Mouse (Mus musculus): ENCODE measurements around the gene Kcnt2.
A peak's percentile ranks its signal among the peaks of the same experiment; 100 is the strongest.

Gene Kcnt2

DNA sequence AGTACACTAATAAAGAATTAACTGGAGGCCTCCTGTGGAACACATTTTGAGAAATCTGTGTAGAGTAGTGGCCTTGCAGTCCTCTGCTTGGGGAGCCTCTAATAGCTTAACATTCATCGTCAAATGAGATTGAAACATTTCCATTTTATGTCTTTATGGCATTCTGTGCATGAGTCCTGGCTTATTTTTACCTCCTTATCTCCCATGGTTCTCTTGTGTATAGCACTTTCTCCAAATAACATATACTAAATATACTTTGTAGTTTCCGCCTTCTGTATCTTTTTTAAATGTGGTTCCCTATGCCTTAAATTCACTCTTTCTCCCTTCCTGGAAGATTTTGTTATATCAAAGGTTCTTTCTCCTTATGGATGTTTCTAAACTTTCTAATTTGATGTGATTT lies 246.3 kb downstream of the Kcnt2 start:
- no peak for DNase-seq (ENCODE audit: low spot score)

DNA sequence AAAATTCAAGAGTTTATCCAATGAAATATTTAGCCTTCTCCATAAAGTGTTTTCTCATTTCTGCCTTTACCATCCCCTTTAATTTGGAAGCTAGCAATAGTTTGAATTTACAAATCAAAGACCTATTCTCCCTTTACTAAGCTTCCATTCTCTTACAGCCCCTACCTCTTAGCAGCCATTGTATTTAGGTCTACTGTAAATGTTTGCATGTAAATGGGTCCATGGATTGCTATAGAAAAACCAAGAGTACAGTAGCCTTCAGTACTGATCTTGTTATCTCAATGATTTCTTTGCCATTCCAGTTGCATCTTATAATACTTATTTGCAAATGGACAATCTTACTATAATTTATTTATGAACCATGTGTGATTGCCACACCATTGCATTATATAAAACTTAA lies 267.5 kb downstream of the Kcnt2 start:
- DNase-seq (ENCODE audit: low spot score): no peak

DNA sequence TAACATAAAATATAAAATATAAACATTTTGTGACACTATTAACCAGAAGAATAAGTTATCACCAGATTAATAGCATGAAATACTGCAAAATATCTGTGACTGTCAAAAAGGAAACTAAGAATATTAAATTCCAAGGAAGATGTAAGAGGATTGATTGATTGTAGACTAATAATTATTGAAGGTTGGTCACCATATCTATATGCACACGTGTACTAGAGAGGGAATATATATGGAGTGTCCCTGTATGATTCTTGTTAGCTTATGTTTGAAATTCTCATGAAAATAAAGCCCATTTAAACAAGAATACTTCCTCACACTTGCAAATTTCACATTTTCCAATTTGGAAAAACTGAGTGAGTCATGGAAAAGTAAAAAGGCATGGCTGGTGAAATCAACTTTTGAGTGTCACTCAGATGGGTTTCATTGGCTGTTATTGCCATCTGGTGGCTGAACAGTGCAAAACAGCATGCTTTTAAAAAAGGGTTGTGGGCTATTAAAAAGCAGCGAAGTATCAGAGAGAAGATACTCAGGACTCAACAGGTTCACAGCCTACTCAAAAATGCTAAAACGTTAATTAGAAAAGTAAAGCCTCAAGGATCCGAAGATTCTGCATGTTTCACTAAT lies 285.4 kb downstream of the Kcnt2 start:
- peak; percentile 13 for DNase-seq (ENCODE audit: low spot score)

DNA sequence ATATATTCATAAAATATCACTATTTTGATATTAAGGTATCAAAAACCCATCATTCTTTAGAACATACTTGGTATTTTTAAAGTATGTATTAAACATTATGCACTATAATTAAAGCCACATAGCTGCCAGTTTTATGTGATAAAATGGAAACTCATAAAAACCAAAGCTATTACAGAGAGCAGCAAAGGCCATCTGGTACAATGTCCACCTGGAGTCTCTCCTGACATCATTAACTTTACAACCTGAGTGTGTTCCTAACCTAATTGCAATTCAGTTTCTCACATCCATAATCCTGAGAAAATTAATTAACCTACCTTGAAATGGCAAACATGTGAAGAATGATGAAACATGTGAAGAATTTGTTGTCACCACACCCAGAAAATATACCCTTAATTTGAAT lies 288.9 kb downstream of the Kcnt2 start:
- no peak for DNase-seq (ENCODE audit: low spot score)

DNA sequence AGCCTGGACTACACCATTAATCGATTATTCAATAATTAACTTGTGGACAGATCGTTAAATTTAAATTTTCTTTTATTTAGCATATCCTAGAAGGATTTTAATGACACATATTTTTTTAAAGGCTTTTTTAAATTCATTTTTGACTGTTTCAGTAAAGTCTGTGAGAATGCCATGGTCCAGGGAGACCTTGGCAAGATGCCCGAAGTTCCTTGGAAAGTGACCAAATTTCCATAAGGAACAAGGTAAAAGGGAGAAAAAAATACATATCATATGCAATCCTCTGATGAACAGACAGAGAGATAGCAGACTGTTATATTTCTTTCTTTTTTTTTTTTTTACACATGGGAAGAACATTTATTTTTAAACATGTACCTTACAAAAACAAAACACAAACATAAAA lies 296.1 kb downstream of the Kcnt2 start:
- no peak for DNase-seq (ENCODE audit: low spot score)

DNA sequence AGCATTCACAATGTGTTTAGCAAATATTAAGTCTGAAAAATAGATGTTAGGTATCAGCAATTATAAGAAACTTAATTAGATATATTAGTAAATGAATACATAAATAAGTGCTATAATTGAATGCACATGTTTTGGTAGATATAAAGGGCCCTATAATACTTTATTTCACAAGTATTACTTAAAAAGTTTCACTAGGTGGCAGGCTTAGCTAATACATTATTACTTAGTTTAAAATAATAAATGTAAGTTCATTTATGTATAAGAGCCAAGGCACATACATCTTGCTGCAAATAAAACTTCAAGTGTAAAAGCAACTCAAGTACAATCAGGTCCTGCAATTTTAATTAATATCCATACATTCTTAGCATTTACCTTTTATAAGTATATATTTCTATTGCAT lies 302.8 kb downstream of the Kcnt2 start:
- DNase-seq (ENCODE audit: low spot score): no peak

DNA sequence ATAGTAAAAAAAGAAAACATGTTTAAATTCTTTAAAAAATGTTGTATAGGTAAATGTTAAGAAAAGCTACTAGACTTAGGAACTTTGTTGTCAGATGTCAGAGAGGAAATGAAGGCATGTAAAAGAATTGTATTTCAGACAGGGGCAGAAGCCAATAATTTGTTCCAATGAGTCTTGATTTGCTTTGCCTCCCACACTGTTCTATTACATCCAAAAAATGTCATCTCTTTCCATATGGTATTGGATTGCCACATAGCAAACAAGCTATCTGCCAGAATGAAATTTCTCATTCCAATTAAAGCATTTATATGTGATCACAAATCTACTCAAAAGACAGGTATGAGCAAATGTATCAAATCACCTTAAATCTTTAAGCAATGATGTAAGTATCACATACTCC lies 314.8 kb downstream of the Kcnt2 start:
- no peak for DNase-seq (ENCODE audit: low spot score)

DNA sequence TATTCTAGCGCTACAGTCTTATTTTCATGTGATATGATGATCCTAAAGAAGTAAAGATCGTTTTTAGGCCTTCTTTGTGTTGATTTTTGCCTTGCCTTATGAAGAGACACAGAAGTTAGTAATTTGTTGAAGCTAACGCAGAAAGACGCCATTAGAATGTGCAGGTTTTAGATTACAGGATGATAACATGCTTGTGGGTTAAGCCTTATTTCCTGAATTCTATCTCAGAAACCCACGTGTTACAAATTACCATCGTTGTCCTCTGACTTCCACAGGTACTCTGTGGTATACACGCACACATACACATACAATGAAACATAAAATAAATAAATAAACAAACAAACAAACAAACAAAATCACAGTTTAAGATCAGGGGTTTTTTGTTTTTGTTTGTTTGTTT lies 326.2 kb downstream of the Kcnt2 start:
- DNase-seq (ENCODE audit: low spot score): no peak

DNA sequence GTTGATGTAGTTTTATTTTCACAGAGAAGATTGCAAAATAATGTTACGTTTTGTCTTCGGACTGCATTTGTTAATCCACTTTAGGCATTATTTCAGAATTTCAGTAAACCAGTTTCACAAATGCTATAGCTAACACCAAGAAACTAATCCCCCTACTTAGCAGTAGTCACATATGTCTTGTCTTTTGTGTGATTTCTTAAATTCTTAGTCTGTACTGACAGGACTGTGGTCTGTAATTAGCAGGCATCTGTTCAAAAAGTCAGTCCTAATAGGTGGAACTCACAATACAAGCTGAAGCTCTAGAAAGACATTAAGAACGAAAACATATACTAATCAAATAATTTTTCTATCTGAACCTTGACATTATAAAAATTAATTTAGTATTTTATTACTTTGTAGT lies 332.6 kb downstream of the Kcnt2 start:
- no peak for DNase-seq (ENCODE audit: low spot score)

DNA sequence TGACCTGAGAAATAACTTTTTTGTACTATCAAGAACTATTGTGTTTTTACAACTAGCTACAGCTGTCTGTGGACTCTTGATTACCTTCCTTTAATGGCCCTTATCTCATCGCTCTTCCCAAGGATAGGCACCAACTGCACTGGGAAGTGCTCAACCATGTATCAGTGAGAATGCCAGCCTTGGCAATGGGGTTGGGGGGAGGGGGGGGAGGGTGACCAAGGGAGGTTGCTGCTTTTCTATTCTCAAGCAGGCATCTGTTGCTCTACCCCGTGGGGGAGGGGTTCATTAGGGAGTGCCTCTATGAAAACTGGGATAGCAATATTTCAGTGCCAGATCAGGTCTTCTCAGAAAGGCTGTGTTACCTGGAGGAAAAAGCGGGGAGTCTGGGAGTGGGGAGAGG lies 342.3 kb downstream of the Kcnt2 start:
- DNase-seq (ENCODE audit: low spot score): no peak

DNA sequence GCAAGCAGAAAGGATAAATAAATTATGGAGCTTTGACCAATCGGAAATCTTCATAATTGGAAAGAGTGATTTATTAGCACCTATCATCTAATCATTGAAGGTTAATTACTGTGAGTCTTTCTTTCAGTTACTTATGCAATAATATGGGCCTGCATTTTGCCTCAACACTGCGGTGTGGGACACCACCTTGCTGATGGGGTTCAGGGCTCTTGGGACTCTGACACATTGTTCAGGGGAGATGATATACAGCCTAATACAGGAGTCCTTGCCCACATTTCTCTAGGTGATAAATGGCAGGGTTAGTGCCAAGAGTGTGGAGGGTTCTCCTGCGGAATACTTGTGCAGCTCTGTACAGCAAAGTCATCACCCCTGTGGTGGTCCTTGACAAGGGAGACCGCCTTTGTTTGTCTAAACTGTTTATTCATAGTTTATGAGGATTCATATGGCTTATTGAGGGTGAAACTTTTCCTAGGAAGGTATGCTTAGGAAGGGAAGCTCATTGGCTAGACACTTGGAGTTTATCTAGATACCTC lies 362.9 kb downstream of the Kcnt2 start:
- no peak for DNase-seq (ENCODE audit: low spot score)

DNA sequence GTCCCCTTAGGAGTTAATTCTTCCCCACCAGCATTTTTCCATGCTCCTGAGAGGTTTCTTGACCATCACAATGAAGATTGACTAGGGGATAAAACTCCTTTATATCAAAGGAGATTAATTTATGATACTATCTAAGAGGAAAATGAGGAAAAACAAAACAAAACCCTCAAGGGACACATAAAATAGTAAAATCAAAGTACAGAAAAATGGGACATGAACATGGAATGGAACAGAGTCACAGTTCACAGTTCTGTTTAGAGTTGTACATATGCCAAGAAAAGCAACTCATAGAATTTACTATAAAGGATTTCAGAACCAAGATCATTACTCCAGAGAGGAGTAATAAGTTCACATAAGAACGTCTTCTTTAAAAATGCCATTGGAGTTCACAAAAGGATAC lies 367.1 kb downstream of the Kcnt2 start:
- DNase-seq (ENCODE audit: low spot score): no peak

DNA sequence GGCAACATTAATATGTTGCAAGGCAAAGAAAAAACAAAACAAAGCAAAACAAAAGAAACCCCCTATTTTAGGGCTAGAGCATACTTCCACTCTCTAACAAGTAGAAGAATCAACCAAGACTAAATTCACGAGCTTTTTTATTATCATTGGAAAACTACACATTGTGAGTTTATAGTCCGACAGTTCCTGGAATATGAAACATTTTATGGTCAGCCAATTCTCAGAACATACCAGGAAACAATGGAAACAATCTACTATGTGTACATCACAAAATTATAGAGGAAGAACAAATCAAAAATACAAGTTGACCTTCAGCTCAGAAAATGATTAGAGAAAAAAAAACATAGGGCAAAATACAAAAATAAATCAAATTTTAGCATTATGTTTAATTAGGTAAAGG lies 368.9 kb downstream of the Kcnt2 start:
- no peak for DNase-seq (ENCODE audit: low spot score)

DNA sequence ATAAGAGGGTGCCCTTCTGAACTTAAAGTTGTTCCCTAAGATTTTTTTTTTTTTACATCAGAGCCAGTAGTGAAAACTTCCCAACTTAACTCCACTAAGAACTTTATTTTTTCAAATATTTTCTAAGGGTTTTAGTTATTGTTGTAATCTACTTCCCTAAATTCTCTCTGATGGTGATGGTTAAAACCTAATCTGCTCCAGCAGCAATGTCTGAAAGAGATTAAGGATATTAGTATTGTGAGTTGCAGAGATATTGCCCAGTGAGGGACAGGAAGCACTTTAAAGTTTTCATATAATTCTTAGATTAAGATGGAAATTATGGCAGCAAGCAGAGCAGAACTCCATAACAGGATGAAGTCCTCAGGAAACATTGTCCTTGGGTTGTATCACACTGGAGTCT lies 372.2 kb downstream of the Kcnt2 start:
- no peak for DNase-seq (ENCODE audit: low spot score)

DNA sequence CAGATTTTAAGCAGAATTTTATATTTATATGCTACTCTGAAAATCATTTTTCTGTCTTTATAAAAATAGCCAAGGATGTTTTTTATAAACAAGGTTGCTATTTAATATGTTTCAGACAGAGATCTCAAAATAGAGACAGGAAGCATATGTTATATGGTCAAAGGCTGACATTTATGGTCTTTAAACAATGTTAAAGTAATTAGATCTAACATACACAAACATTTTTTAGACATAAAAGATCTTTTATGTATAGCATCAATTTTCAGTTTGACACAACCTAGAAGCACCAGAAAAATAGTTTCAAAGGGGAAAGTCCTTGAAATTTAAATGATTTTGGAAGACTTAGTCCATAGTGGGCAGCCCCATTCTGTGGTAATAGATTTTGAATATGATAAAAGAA lies 379.0 kb downstream of the Kcnt2 start:
- DNase-seq (ENCODE audit: low spot score): no peak

DNA sequence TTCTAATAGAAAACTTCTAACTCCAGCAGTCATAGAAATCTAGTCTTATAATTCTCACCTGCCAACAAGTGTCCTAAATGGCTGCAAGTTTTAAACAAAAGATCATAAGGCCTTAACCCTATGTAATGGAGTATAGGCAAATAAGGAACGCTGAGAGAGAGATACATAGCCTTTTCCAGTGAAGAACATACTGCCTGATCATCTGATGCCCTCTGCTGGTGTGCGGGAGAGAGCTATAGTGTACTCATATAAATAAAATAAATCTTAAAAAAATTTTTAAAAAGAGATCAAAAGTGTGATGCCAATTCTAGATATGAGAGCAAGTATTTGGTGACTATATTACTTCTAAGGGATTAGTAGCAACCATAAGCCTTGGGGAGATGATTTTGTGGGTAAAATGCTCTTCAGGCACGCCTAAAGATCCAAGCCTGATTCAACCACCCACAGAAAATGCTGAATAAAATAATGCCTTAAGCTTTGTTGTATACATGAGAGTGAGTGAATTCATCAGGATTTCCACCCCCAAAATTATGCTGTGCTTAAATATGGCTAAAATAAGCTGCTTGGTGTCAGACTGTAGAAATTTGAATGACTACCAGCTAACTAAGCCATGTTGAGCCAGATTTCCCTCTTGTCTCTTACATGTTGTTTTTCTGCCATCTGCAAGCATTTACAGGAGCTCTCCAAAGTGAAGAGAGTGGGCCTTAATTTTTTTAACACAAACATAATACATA lies 413.8 kb downstream of the Kcnt2 start:
- DNase-seq (ENCODE audit: low spot score): no peak

DNA sequence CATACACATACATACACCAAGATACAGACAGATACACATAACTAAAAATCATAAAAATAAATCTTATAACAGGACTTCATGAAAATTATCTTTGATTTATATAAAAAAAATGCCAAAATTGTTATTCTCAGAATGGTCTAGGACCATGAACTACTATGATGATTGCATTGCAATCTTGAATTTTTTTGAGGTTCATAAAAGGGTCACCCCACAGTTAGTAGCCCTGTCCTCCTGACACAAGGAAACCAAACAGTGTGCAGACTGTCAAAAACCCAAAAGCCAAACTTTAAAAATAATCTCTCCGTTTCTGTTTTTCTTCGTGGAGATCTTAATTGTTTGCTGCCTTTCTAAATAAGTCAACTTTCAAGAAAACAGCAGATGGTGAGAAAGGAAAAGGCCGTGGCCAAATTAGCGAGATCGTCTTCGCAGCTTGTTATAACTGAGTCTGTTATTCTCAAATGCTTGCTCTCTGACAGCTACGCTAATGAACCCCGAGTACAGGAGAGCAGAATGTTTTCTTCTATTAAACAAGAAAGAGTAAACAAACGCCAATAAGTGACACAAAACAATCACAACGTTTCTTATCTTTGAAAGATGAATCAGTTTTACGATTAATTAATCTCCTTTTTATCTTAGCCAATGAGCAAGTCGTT lies 414.9 kb downstream of the Kcnt2 start:
- DNase-seq (ENCODE audit: low spot score): no peak

DNA sequence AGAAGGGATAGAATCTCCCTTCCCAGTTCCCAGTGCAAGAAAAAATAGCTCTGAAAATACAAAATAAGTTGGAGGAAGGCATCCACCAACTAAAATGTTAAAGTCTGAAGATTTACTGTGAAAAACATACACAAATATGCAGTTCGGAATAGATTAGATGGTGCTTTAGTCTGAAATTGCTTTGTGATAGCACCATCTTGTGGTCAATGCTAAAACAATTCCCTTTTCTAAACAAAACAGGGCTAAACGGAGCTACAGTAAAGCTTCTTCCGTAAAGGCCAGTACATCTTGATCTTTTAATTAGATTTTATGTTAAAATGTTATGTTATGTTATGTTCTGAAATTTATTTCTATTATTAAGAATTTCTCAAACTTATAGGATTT lies 415.4 kb downstream of the Kcnt2 start:
- DNase-seq (ENCODE audit: low spot score): peak; percentile 22
